Mouse (Mus musculus): Measurements from ENCODE around the gene Srpx. TPM values are rescaled to one million over a fixed set of nuclear protein-coding genes. Genes with fewer than 3 reads are reported as not detected.

The Srpx gene
- 1 to 10 TPM; 1.0 to 3.2 (median 2.3) TPM for total RNA-seq (2022)

GRCm38 (mm10) chrX:10117065-10117719 lies at the start of gene Srpx:
Srpx (minus strand) TSS chrX:10117709.
- no peak for DNase-seq (ENCODE audit: low spot score in 2 of 2)

GRCm38 (mm10) chrX:10152390-10152789 lies 34.9 kb upstream of the Srpx start:
- no peak for DNase-seq (ENCODE audit: low spot score in 2 of 2)

GRCm38 (mm10) chrX:10115780-10116179 lies 1.7 kb downstream of the Srpx start:
- no peak for DNase-seq (ENCODE audit: low spot score in 2 of 2)

- no peak for DNase-seq (ENCODE audit: low spot score in 2 of 2)
Measured at GRCm38 (mm10) chrX:10110736-10111135, 6.8 kb downstream of the Srpx start.

GRCm38 (mm10) chrX:10108558-10108957 lies 9.0 kb downstream of the Srpx start:
- DNase-seq (ENCODE audit: low spot score in 2 of 2): no peak

GRCm38 (mm10) chrX:10105475-10105874 lies 12.0 kb downstream of the Srpx start:
- DNase-seq (ENCODE audit: low spot score in 2 of 2): no peak

GRCm38 (mm10) chrX:10102739-10103138 lies 14.8 kb downstream of the Srpx start:
- no peak for DNase-seq (ENCODE audit: low spot score in 2 of 2)

GRCm38 (mm10) chrX:10095797-10096196 lies 21.7 kb downstream of the Srpx start:
- no peak for DNase-seq (ENCODE audit: low spot score in 2 of 2)

GRCm38 (mm10) chrX:10080385-10080784 lies 37.1 kb downstream of the Srpx start:
- no peak for DNase-seq (ENCODE audit: low spot score in 2 of 2)

- DNase-seq (ENCODE audit: low spot score in 2 of 2): no peak
Measured at GRCm38 (mm10) chrX:10079981-10080380, 37.5 kb downstream of the Srpx start.

- DNase-seq (ENCODE audit: low spot score in 2 of 2): no peak
Measured at GRCm38 (mm10) chrX:10073966-10074365, 43.5 kb downstream of the Srpx start.

GRCm38 (mm10) chrX:10071529-10071928 lies 46.0 kb downstream of the Srpx start:
- no peak for DNase-seq (ENCODE audit: low spot score in 2 of 2)

- no peak for DNase-seq (ENCODE audit: low spot score in 2 of 2)
Measured at GRCm38 (mm10) chrX:10070689-10071088, 46.8 kb downstream of the Srpx start.

GRCm38 (mm10) chrX:10069405-10069804 lies 48.1 kb downstream of the Srpx start:
- DNase-seq (ENCODE audit: low spot score in 2 of 2): no peak

GRCm38 (mm10) chrX:10063781-10064180 lies 53.7 kb downstream of the Srpx start:
- DNase-seq (ENCODE audit: low spot score in 2 of 2): no peak

- no peak for DNase-seq (ENCODE audit: low spot score in 2 of 2)
Measured at GRCm38 (mm10) chrX:10063361-10063760, 54.1 kb downstream of the Srpx start.

GRCm38 (mm10) chrX:10062201-10062600 lies 55.3 kb downstream of the Srpx start:
- DNase-seq (ENCODE audit: low spot score in 2 of 2): peak; percentile 3 to 12

GRCm38 (mm10) chrX:10034666-10035065 lies 82.8 kb downstream of the Srpx start:
- DNase-seq (ENCODE audit: low spot score in 2 of 2): no peak

- no peak for DNase-seq (ENCODE audit: low spot score in 2 of 2)
Measured at GRCm38 (mm10) chrX:10010202-10010601, 107.3 kb downstream of the Srpx start.

GRCm38 (mm10) chrX:10007675-10008270 lies 109.7 kb downstream of the Srpx start:
- DNase-seq (ENCODE audit: low spot score in 2 of 2): no peak

GRCm38 (mm10) chrX:10005946-10006345 lies 111.6 kb downstream of the Srpx start:
- DNase-seq (ENCODE audit: low spot score in 2 of 2): no peak

GRCm38 (mm10) chrX:10000718-10001117 lies 116.8 kb downstream of the Srpx start:
- no peak for DNase-seq (ENCODE audit: low spot score in 2 of 2)
